Mouse (Mus musculus): Measurements from ENCODE around the gene Krtdap.

The Krtdap gene

DNA sequence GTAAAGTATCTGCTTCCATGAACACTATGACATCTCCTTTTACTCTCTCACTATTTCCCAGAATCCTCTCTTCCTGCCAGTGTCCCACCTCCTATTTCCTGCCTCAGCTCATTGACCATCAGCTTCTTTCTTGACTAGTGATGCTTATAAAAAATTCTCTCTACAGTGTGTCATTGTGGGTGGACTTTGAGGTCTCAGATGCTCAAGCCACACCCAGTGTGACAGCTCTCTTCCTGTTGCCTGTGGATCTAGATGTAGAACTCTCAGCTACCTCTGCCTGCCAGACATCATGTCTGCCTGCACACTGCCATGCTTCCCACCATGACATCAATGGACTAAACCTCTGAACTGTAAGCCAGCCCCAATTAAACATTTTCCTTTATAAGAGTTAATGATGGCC is 49.6 kb downstream of the Krtdap start:
- in situ Hi-C loops (cut with MboI) = no loop called here

DNA sequence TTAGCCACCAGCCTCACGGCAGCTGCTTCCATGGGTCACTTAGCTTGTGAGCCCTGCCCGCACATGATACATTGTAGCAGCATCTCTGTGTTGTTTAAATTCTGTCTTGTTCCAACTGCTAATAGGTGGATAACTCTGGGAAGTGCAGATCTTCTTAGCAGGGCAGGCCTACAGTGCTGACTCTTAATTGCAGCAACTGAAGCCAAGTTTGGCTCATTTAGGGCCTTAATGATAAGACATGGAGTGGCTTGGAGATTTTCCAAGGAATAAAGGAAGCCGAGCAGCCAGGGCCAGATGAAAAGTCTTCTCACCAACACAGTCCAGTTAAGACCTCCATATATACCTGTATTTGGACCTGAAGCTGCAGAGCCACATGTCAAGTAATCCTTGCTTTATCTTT is 52.6 kb downstream of the Krtdap start:
- in situ Hi-C loops (cut with MboI) = no loop called here

Measured in mature B cell (primary cell).